Mouse (Mus musculus): ENCODE results near the gene Sec22a.

Sec22a gene

GRCm38 (mm10) chr16:35311586-35311985, 52.1 kb downstream of the Sec22a start:
- no peak for DNase-seq (ENCODE audit: extremely low spot score, low read depth, low spot score)

DNA sequence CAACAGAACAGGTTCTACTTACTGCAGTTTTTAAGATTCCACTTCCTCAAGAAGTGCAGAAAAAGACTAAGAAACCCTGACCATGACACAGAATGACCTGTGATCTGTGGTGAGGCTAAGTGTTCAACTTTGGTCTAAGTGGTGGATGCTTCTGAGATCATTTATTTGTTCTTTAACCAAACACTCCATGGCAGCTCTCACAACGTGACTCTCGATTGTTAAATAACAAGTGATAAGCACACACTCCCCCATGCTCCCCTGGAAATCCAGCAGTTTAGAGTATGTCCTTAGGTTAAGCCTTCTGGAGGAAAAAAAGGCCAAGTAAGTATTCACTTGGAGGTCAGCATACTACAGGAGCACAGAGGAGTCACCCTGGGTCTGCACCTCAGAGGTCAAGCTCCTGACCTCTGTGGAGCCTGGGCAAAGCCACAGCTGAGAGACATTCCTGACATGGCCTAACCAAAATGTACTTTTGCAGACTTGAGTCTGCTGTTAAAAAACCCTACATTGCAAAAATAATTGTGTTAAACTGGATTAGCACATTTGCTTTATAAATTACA, 53.1 kb downstream of the Sec22a start:
- DNase-seq (ENCODE audit: extremely low spot score, low read depth, low spot score): no peak

DNA sequence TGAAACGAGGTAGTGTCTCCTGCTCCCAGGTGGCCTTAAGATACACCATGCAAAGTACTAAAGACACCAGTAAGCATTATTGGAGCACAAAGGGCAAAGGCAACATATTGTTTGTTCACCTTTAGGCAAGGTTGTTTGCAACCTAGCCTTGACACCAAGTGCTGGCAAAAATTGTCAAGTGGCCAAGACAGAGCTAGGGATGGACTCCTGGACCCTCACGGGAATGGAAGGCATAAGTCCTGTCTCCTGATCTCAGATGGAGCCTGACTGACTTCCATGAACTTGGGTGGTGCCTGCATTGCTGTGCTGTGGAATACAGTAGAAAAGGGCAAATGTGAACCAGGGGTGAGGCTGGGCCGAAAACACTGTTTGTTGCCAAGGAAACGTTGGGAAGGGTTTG, 54.1 kb downstream of the Sec22a start:
- DNase-seq (ENCODE audit: extremely low spot score, low read depth, low spot score): no peak

- DNase-seq (ENCODE audit: extremely low spot score, low read depth, low spot score): no peak
Measured at GRCm38 (mm10) chr16:35308486-35309143, 55.1 kb downstream of the Sec22a start.

GRCm38 (mm10) chr16:35308016-35308415, 55.7 kb downstream of the Sec22a start:
- DNase-seq (ENCODE audit: extremely low spot score, low read depth, low spot score): no peak

GRCm38 (mm10) chr16:35307331-35307730, 56.4 kb downstream of the Sec22a start:
- DNase-seq (ENCODE audit: extremely low spot score, low read depth, low spot score): no peak

- no peak for DNase-seq (ENCODE audit: extremely low spot score, low read depth, low spot score)
Measured at GRCm38 (mm10) chr16:35306631-35307030, 57.1 kb downstream of the Sec22a start.

GRCm38 (mm10) chr16:35305226-35305625, 58.5 kb downstream of the Sec22a start:
- no peak for DNase-seq (ENCODE audit: extremely low spot score, low read depth, low spot score)

- DNase-seq (ENCODE audit: extremely low spot score, low read depth, low spot score): no peak
Measured at GRCm38 (mm10) chr16:35304416-35304815, 59.3 kb downstream of the Sec22a start.

GRCm38 (mm10) chr16:35303721-35304120, 60.0 kb downstream of the Sec22a start:
- no peak for DNase-seq (ENCODE audit: extremely low spot score, low read depth, low spot score)

- DNase-seq (ENCODE audit: extremely low spot score, low read depth, low spot score): peak; percentile 42
Measured at GRCm38 (mm10) chr16:35302441-35303280, 61.1 kb downstream of the Sec22a start.

- DNase-seq (ENCODE audit: extremely low spot score, low read depth, low spot score): no peak
Measured at GRCm38 (mm10) chr16:35300156-35300555, 63.6 kb downstream of the Sec22a start.

GRCm38 (mm10) chr16:35297786-35298185, 65.9 kb downstream of the Sec22a start:
- no peak for DNase-seq (ENCODE audit: extremely low spot score, low read depth, low spot score)

GRCm38 (mm10) chr16:35287244-35287643, 76.5 kb downstream of the Sec22a start:
- DNase-seq (ENCODE audit: extremely low spot score, low read depth, low spot score): no peak

GRCm38 (mm10) chr16:35285821-35286220, 77.9 kb downstream of the Sec22a start:
- DNase-seq (ENCODE audit: extremely low spot score, low read depth, low spot score): no peak

- no peak for DNase-seq (ENCODE audit: extremely low spot score, low read depth, low spot score)
Measured at GRCm38 (mm10) chr16:35282456-35282855, 81.3 kb downstream of the Sec22a start.

DNA sequence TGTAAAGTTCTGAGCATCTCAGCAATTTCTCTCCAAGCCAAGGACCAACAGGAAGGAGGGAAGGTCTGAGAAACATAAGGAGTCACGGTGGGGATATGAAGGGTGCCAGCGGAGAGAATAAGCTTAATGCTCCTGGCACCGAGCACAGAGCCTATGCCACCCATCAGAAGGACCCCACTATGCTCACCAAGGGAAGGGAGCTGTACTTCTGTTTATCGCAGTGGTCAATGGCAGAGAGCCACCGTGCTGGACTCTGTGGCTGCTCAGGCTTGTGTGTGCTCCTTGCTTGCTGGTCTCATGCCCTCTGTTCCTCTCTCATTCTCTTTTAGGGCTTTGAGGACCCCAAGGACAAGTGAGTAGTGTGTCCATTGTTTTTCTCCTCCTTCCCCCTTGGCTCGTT, 85.6 kb downstream of the Sec22a start:
- DNase-seq (ENCODE audit: extremely low spot score, low read depth, low spot score): no peak

GRCm38 (mm10) chr16:35272417-35272816, 91.3 kb downstream of the Sec22a start:
- DNase-seq (ENCODE audit: extremely low spot score, low read depth, low spot score): no peak

GRCm38 (mm10) chr16:35271572-35271971, 92.1 kb downstream of the Sec22a start:
- DNase-seq (ENCODE audit: extremely low spot score, low read depth, low spot score): no peak

DNA sequence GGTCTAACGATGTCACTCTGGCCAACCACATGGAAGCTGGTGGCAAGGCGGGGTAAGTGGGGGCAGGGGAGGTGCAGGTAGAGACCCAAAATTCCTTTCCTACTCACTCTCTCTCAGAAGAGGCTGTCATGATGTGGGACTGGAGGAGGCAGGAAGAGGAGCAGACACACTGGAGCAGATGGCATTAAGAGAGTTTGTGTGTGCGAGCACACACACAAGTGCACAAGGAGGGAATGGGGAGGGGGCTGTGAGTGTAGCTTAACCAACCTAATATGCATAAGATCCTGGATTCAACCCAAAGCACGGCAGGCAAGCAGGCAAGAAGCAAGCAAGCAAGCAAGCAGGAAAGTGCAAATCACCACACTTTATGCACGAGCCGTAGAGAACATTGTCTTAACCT, 92.8 kb downstream of the Sec22a start:
- DNase-seq (ENCODE audit: extremely low spot score, low read depth, low spot score): no peak

DNA sequence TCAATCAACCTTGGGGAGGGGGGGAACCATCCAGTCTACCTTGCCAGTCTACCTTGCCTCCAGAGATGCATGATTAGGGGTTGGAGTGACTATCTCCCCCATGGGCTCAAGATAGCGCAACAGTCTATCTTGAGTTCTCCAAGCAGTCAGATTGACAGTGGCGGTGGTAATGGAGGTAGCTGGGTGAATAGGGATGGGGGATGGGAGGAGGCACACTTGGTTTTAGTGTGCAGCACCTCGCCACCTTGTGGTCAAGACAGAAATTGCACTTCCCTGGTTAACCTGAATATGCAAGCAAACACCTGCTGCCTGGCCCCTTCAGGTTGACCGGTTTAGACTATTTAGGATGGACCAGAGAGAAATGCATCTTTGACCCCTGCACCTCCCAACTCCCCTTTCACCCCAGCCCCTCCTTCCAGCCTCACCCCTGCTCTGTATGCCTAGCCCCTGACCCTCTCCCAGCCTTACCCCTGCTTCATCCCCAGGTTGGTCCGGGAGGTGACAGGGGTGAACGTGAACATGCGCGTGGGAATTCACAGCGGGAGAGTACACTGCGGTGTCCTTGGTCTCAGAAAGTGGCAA, 93.3 kb downstream of the Sec22a start:
- peak; percentile 73 for DNase-seq (ENCODE audit: extremely low spot score, low read depth, low spot score)

Measured in hindlimb bud, embryonic 11.5 days (tissue).